Mouse (Mus musculus): ENCODE measurements around the gene Ptpre.
A peak's percentile ranks its signal among the peaks of the same experiment; 100 is the strongest.
"Not testable (repeated sequence)": the region's sequence is repeated elsewhere in the genome, so short reads cannot be mapped to it uniquely, and the experiment has no call there.

Ptpre gene

DNA sequence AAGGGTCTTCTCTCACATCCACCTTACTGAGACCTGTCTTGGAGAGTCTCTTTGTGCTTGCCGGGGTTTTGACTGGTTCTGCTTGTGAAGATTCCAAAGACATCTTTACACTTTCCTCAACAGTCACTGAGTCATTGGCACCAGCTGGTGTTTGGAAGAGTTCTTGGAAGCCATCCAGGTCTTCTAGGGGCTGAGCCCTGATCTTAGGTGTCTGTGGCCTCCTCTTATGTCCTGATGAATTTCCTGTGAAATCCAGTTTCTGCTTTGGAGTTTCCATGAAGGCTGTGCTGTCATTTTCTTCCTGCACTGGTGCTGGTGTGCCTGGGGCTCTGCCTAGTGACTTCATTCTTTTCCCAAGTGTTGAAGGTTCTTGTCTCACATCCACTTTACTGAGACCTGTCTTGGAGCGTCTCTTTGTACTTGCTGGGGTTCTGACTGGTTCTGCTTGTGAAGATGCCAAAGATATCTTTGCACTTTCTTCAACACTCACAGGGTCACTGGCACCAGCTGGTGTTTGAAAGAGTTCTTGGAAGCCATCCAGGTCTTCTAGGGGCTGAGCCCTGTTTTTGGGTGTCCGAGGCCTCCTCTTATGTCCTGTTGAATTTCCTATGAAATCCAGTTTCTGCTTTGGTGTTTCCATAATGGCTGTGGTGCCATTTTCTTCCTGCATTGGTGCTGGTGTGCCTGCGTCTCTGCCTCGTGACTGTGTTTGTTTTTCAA lies 159.9 kb downstream of the Ptpre start:
- not testable (repeated sequence) for DNase-seq

DNA sequence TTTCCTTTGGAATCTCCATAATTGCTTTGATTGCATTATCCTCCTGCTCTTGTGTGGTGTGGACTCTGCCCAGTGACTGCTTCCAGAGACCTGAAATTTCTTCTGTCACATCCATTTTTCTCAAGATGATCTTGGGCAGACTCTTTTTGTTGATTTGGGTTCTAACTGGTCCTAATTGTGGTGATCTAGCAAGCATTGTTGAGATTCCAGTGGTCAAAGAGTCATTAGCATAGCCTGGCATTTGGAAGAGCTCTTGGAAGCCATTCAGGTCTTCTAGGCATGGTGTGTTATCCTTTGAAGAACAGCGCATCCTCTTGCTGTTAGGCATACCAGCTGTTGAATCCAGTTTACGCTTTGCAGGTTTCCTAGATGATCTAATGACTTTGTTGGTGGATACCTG lies 161.1 kb downstream of the Ptpre start:
- DNase-seq = no peak

DNA sequence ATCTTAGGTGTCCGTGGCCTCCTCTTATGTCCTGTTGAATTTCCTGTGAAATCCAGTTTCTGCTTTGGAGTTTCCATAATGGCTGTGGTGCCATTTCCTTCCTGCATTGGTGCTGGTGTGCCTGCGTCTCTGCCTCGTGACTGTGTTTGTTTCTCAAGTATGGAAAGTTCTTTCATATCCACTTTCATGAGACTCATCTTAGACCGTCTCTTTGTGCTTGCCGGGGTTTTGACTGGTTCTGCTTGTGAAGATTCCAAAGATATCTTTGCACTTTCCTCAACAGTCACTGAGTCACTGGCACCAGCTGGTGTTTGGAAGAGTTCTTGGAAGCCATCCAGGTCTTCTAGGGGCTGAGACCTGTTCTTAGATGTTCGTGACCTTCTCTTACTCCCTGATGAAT lies 162.1 kb downstream of the Ptpre start:
- not testable (repeated sequence) for DNase-seq

DNA sequence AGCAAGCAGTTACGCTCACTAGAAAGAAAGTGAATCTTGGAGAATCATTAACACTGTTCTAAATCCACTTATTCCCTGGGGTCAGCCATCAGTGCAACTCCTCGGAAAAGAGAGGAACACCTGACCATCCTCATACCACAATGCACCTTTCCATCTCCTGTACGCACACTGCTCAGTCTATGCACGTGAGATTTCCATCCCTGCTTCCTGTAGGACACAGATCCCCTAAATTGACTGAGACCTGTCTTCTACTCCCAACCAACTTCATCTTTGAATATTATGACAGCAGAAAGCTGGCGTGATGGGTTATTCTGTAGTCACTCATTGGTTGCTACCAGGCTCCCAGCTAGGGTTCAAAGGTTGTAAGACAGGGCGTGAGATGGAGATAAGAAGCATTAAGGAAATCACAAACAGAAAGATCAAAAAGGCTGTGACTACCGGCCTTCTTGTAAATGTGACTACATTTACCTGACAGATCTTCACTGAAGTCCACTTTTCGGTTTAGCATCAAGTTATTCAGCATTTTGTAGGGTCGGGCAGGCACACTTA lies 166.4 kb downstream of the Ptpre start:
- DNase-seq = no peak

DNA sequence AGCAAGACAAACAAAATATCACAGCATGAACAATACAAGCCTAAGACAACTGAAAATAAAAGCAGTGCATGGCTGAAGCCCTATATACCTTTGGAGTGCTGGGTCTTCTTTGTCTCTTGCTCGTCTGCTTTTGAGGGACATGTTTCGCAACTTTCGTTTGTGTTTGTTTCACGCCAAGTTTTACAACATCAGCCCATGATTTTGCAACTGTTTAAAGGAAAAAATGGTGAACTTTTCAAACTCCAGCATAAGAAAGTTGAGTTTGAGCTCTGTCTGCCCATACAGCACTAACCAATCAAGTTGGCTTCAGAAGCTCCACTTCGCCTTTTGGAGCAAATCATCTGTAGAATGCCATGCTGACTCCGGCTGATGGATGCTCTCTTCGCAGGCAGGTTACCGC lies 167.0 kb downstream of the Ptpre start:
- no peak for DNase-seq

DNA sequence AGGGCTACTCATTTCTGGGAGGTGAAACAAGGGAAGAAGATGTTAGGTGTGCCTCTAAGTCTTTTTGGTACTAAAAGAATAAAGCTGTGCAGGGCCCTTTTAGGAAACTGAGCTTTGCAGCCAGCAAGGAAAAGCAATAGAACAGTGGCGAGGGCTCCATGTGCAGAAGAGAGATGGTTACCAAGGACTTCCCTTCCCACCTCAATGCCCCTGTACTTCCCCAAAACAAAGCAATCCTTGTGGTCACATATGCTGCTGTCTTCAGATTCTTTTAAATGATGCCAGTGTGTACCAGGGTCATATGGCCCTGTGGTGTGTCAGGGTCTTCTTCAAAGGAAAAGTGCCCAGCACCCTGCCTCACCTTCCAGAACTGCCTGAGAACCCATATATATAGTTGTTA lies 167.8 kb downstream of the Ptpre start:
- no peak for DNase-seq

DNA sequence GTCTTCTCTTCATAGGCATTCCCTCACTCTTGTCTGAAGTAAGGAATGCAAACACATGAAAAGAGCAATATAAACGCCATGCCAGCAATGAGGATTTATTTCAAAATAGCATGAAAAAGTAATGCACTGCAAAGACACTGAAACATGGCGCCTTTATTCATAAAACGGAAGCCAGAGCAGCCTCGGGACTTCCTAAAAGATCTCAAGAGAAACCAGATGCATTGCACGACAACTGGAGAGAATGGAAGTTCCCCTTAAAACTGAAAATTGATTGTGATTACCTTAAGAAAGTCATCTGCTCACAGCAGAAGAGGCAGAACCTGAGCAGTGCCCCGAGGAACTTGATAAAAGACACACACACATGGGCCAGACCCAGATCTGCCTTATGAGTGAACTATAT lies 168.5 kb downstream of the Ptpre start:
- DNase-seq = no peak

DNA sequence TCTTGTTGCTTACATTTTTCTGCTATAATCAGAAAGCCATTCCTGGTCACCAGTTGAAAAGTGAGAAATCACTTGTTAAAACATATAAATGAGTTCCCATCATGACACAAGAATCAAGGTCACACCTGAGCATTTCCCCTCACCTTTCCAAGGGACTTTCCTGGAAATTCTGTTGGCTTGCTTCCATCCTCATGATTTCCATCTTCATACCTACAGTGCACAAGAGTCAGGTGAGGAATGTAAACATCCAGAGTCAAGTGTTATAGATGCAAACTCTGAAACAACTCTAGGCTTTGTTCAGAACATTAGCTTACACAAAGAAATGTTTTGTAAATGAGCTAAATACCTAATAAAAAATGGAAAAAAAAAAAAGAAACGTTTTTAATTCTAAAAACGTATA lies 173.4 kb downstream of the Ptpre start:
- no peak for DNase-seq

DNA sequence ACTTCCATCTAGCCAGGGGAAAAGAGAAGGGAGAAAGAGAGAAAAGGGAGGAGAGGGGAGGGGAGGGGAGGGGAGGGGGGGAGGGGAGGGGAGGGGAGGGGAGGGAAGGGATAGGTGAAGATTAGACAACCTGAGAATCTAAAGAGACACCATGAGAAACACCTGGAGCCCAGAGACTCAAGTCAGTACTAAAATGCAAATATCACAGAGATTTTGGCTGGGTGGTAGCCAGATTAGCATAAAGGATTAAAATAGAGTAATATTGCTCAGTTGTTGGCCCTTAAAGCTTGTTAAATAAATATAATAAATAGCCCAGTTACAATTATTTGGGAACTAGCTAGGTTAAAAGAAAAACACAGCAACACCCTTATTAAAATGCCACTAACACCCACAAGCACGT lies 175.3 kb downstream of the Ptpre start:
- no peak for DNase-seq

DNA sequence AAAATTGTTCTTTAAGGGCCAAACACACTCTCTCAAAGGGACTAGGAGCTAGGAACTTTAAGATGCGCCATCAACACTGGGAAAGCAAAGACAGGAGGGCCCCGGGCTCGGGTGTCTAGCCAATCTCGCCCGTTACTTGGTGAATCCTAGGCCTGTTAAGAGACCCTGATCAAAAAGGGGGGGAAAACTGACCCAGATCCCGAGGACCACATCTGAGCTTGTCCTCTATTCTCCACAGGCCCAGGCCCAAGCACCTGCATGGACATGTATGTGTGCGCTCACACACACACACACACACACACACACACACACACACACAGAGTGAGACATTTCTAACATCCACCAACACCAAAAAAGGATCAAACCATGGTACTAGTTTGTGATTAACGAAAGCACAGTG lies 176.0 kb downstream of the Ptpre start:
- no peak for DNase-seq

DNA sequence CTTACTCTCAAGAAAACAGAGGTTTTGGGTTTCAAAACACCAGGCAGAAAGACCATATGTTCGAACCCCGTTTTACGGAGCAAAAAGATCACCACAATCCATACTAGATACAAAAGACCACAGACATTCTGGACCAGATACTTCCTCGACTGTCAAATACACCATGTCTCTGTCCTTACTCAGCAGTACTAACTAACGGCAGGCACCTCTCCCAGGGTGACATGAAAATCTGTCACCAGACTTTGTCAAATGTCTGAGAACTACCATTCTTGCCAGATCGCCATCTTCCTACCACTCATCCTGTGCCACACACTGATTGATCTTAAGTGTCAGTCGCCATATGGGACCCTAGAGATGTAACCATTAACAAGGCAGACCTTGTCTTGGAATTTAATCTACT lies 177.9 kb downstream of the Ptpre start:
- no peak for DNase-seq

DNA sequence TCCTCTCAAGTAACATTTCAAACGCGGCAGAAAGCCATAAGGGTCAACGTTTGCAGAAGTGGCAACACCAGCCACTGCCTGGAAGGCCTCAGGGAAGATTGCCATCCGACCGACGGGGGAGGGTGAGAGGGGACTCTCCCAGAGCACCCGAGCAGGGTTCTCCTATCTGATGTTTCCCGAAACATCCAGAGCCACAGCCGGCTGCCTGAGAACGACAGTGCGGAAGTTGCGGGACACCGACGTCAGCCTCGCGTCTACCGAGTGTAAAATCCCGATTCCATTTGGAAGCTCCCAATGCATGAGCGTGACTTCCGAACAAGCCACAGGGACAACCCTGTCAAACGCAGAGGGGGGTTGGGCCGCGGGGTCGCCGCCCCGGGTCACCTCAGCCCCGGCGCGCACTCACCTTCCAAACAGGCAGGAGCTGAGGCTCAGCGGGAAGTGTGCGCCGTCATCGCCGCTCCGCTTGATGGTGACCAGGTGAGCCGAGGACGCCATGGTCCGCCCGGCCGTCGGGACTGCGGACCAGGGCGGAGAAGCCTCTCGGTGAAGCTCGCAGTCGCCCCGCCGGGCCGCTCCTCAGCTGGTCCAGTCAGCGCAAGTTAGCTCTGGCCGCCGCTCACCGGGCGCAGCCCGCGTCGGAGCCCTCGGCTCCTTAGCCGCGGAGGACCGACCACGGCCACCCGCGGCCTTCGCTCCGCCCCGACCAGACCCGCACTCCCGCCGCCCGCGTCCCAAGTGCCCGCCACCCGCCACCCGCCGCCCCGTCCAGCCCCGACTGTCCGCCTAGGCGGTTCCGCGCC lies 178.6 kb downstream of the Ptpre start, which contains the start of gene Mki67:
Mki67 (minus strand) TSS at position 720 of the 803 bp plus-strand sequence.
- DNase-seq = peak; percentile 50 to 68

DNA sequence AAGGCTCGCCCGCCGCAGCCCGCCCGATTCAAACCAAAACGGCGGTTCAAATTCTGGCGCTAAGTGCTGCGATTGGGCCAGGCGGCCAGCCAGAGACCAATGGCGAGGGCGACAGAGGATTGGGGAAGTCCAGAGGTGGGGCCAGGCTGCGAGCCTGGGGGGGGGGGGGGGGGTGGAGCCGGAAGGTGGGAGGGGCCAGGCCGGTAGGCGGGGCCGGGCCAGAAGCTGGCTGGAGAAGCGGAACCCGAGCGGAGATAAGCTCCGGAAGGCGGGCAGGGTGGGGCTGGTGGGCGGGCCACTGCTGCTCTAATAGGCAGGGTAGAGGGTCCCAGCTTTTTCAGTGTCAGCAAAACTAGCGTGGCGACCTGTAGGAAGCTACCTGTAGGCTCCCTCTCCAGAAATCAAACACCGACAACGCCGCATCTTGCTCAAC lies 179.2 kb downstream of the Ptpre start:
- DNase-seq = peak; percentile 93 to 96

DNA sequence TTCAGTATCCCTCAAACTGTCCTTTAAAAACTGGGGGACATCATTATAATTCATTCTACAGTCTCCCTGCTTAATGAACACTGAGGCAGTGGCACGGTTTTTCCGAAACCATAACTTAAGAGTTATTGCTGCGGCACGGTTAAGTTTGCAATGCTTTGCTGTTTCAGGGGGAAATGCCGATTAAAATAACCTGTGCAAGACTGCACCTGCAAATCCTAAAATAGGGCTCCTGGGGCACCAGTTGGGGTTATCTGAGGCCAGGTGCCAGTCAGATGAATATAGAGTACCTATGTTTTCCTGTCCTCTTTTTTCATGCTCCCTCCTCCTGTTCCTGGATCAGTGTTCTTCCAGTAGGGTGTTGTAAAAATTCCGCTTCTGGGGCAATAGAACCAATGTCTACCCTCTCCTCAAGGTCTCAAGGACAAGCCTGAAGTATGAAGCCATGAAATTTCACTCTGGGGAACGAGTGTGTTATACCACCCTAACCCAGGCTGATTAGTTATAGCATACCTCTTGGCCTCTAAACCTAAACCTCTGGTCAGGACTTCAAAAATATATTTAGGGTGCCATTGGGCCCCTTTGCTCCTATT lies 179.8 kb downstream of the Ptpre start:
- DNase-seq = no peak

DNA sequence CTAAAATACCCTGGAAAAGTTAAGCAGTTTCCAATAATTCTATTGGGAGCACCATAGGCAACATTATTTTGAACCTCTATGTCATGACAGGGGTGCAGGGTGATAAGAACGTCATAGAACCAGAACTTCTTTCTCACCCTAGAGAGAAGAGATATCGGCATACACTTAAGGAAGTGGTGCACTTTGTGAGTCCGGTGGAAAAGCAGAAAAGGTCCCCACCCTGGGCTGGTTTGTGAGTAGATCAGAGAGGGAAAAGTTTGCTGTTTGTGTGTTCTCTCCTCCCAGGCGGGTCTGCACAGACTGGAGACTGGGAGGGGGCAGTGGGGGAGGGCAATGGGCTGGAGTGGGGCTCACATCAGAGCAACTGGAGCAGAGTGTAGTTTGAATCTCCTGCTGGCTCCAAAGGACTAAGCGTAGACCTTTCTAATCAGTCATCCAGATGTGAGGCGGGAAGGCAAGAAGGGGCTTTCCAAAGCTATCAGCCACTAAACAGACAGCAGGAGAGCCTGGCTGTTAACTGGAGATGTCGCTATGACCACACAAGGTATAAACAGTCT lies 184.2 kb downstream of the Ptpre start:
- DNase-seq = no peak

DNA sequence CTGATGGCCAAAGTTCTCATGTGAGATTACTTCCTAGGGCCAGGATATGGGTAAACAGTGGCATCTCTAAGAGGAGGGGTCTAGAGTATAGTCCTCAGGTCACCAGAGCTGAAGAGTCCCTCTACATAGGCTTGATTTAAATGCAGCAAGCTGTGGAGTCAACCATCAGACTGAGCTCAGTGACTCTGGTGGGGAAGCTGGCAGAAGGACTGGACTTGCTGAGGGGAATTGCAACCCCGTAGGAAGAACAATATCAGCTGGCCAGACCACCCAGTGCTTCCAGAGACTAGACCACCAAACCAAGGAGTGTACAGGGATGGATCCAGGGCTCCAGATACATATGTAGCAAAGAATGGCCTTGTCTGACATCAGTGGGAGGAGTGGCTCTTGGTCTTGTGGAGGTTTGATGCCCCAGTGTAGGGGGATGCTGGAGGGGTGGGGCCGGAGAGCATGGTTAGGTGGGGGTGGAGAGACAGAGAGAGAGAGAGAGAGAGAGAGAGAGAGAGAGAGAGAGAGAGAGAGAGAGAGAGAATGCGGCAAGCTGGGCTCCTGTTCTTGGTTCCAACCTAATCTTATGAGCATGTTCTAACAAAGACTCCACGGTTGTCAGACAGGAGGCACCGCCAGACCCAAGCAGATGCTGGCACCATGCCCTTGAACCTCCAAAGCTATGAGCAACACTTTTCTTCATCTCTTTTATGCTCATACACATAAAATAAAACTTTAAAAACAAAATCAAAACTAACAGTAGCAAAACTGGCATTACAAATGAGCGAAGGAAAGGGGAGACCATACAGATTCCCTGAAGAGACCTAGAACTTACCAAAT lies 184.9 kb downstream of the Ptpre start:
- no peak for DNase-seq

DNA sequence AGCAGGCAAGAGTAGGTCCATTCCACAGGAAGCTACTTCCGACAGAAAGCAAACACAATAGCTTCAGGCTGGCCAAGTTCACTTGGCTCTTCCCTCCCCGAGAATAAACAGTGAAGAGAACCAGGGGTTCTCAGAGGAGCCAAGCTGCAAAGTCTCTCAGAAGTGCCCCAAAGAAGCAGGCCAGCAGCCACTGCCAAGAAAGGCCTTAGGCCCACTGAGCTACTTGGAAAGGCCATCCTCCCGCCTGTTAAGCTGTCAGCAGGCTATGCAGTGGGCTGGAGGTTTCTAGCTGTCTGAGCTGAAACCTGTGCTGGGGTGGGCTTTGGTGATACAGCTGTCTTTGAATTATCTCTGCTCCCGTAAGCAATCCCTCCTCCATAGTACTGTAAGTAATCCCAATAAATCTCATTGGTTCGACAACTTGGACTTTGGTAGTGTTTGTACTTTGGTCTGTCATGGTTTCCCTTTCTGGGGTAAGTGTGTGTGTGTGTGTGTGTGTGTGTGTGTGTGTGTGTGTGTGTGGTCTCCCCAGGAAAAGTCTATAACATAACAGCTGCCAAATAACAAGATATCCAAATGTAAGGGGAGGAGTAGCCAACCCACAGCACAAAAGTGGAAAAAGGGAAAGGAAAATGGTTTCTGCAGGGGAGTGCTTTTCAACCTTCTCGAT lies 186.5 kb downstream of the Ptpre start:
- peak; percentile 20 to 33 for DNase-seq

DNA sequence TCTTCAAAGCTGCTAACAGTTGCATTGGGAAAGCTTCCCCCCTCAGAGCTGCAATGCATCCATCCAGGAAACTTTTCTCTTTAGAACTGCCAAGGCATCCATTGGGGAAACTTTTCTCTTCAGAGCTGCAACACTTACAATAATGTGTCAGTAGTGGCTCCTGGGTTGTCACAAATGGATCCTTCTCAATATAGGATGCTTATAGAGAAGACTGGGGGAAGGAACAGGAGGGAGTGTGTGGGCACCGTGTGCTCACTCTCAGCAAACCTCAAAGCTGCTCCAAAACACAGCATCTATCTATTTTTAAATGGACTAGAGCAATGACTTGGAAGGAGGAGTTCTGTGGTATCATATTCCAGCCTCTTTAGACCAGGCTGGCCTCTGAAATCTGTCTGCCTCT lies 189.4 kb downstream of the Ptpre start:
- no peak for DNase-seq

DNA sequence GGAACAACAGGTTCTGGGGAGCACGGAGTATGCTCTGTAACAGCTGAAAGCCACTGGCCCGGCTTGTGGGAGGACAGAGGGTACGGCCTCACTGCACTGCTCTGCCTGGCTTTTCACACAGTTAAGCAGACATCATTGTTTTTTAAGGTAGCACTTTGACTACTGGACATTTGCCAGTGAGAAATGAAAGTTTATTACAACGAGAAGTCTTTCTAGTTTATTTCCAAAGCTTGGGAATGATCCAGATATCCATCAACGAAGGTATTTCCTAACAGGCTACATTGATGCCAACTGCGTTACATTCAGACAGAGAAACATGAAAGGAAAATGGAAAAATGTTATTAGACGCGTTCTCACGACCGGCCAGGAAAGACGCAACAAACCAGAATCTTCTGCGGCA lies 190.8 kb downstream of the Ptpre start:
- DNase-seq = no peak

DNA sequence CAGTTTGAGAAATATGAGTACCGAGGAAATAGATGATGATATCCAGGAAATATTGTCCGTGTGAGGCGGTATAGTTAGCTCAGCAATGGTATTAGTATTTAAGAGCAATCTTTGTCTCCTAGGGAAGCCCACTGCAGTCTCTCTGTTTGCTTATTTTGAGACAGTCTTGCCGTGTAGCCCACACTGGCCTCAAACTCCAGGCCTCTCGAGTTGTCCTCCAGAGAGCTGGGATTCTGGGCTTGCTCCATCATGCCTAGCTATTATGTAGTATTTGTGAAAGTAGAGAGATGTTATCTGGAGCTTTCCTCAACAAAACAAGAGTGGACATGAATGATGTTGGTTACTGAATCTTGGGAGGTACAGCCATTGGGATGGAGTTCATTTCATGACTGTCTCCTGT lies 197.1 kb downstream of the Ptpre start:
- DNase-seq = no peak

DNA sequence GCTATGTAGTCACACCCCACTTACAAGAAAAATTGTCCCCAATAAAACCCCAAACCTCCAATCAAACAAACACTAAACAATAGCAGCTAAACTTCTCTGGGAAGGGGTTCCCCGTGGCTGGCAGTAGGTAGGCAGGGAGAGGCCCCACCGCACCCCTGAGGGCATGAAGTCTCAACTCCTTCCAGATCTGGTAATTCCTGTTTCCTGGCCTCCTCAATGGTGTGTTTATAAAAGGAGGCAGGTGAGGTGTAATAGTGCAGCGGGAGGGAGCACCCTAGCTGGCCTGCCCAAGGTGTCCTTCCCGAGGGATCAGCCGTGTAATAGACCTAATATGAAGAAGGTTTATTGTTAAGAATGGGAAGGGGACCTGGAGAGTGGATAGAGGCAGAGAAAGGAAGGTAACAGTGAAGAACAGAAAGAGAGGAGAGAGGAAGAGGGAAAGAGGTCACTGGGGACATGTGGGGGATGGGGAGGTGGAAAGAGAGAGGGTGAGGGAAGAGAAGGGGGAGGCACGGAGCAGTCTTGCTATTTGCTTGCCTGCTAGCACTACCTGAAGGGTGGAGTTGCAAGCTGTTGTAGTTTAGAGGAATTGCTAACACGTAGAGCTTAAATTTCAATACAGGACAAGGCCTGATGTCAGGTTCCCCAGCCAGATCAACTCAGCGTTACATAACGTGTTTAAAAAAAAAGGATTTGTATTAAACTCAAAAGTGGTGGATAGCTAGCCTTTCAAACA lies 197.8 kb downstream of the Ptpre start:
- no peak for DNase-seq

Data from kidney, postnatal 4 days (tissue).